Mouse (Mus musculus): Measurements from ENCODE around the gene Zfp13. TPM values are rescaled to one million over a fixed set of nuclear protein-coding genes. Genes with fewer than 3 reads are reported as not detected.
A peak's percentile ranks its signal among the peaks of the same experiment; 100 is the strongest.
"Not testable (repeated sequence)": the region's sequence is repeated elsewhere in the genome, so short reads cannot be mapped to it uniquely, and the experiment has no call there.

The Zfp13 gene
- polyA plus RNA-seq, 1 experiment from 2014 or later = 6.7 TPM

DNA sequence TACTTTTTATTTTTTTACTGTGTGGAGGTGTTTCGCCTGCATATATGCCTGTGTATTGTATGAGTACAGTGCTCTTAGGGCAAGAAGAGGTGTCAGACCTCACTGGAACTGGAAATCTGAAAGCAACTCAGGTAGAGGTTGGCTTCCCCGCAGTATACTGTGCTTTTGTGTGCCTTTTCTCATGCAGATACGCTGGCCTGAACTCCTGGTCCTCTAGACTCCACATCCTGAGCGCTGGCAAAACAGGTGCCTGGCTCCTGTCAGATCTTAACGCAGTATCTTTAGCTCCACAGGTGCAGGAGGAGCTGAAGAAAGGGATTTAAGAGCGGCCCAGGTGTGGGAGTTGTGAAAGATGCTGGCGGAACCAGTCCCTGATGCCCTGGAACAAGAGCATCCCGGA, 5.9 kb upstream of the Zfp13 start:
- Histone ChIP-seq H3K4me1 (replicated peaks) (no peaks in the 10 kb centered on the region), H3K36me3 (no peaks in the 10 kb centered on the region), H3K4me2 (no peak overlapping the region), H3K27ac (no peak overlapping the region), H3K4me3 (no peak overlapping the region), H3K27me3 (no peaks in the 10 kb centered on the region), H3K9ac (no peak overlapping the region), H3K9me3 (replicated peaks) (no peaks in the 10 kb centered on the region)
- ATAC-seq (replicated peaks; ENCODE audit: insufficient number of reproducible peaks, insufficient read depth, low FRiP score, low read depth) = no peak
- 79% methylated on average over 8 of the region's 8 CpGs for WGBS

DNA sequence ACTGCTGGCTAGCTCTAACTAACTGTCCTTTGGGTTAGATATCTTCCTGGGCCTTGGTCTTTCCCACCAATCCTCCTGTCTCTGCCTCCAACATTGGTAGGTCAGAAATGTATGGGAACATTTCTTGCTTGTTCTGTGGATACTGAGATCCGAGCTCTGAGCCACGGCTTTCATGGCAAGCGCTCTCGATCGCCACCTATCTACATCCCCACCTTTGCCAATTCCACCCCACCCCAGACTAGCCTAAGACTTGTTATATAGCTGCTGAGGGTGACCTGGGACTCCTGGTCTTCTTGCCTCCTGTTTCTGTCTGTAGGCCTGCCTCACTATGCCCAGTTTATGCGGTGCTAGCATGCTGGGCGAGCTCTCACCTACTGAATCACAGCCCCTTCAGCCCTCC, 5.1 kb upstream of the Zfp13 start:
- Histone ChIP-seq H3K9ac (no peak overlapping the region), H3K4me2 (no peak overlapping the region), H3K36me3 (no peaks in the 10 kb centered on the region), H3K4me3 (no peak overlapping the region), H3K4me1 (replicated peaks) (peaks cover 6% of the 10 kb centered on the region), H3K9me3 (replicated peaks) (no peaks in the 10 kb centered on the region), H3K27me3 (no peaks in the 10 kb centered on the region), H3K27ac (no peak overlapping the region)
- ATAC-seq (replicated peaks; ENCODE audit: insufficient number of reproducible peaks, insufficient read depth, low FRiP score, low read depth) = no peak
- 66% methylated on average over 7 of the region's 7 CpGs for WGBS

DNA sequence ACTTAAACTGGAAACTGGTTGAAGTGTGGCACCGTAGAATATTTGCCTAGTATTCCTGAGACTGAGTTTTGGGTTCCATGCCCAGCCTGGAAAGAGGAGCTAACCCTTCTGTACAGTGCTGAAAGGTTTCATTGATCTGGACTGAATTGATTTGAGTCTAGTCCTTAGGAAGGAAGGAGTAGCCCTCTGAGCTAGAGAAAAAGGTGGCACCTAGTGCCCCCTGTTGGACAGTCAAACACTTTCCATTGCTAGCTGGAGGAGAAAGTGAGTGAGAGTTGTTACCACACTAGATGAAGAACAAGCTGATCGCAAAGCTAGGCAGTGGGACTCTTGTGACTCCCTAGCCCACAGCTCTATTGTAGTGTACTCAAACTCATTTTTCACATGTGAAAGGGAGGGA, 4.3 kb upstream of the Zfp13 start:
- no peaks in the 10 kb centered on the region for H3K36me3 ChIP-seq
- no peaks in the 10 kb centered on the region for H3K9me3 ChIP-seq (replicated peaks)
- no peaks in the 10 kb centered on the region for H3K27me3 ChIP-seq
- H3K4me2 ChIP-seq = no peak overlapping the region
- WGBS = 51% methylated on average over 2 of the region's 2 CpGs
- ATAC-seq (replicated peaks; ENCODE audit: insufficient number of reproducible peaks, insufficient read depth, low FRiP score, low read depth) = no peak
- no peak overlapping the region for H3K9ac ChIP-seq
- no peak overlapping the region for H3K27ac ChIP-seq
- H3K4me1 ChIP-seq (replicated peaks) = peaks cover 8% of the 10 kb centered on the region
- no peak overlapping the region for H3K4me3 ChIP-seq

DNA sequence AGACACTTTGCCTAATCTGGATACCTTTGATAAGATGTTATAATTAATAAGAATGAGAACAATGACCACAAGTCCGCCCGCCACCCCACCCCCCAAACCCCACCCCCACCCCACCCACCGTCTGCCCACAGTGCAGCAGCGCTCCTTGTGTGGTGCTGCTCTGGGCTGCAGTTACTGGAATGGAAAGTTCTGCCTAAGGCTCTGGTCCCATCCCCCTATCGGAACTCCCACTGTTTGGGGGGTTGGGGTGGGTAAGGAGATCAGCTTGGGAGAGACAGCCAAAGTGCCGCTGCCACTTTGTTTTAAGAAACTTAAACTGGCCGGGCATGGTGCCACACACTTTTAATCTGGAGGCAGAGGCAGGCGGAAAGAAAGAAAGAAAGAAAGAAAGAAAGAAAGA, 3.8 kb upstream of the Zfp13 start:
- no peaks in the 10 kb centered on the region for H3K36me3 ChIP-seq
- peaks cover 10% of the 10 kb centered on the region for H3K4me1 ChIP-seq (replicated peaks)
- no peak overlapping the region for H3K9ac ChIP-seq
- H3K27ac ChIP-seq = no peak overlapping the region
- H3K4me3 ChIP-seq = no peak overlapping the region
- H3K9me3 ChIP-seq (replicated peaks) = no peaks in the 10 kb centered on the region
- 32% methylated on average over 8 of the region's 8 CpGs for WGBS
- H3K4me2 ChIP-seq = no peak overlapping the region
- no peak for ATAC-seq (replicated peaks; ENCODE audit: insufficient number of reproducible peaks, insufficient read depth, low FRiP score, low read depth)
- H3K27me3 ChIP-seq = no peaks in the 10 kb centered on the region

DNA sequence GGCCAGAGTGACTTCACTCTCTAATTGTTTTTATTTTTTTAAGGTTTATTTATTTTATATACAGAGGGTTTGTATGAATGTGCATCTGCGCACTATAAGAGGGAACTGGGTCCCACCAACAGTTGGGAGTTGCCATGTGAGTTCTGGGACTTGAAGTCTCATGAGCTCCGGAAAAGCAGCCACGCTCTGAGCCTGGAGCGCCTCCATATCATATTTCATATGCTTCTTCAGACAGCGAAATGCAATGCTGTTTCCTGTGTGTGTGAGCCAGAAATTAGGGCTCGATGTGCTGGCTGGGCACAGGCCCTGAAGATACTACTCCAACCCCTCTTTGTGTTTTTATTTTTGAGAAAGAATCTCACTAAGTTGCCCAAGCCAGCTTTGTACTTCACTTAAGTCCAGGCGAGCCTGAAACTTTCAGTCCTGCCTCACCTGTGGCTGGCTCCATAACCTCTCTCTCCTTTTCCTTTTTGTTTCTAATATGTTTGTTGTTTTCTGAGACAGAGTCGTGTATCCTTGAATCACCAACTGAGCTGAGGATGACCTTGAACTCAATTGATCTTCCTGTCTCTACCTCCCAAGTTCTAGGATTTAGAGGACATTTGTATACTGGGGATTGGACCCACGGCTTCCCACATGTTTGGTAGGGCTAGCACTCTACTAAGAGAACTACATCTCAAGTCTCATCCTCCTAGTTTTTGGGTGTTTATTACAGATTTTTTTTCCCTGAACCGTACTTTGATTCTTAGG, 2.7 kb upstream of the Zfp13 start:
- Histone ChIP-seq H3K4me1 (replicated peaks) (peaks cover 10% of the 10 kb centered on the region), H3K9me3 (replicated peaks) (no peaks in the 10 kb centered on the region), H3K36me3 (no peaks in the 10 kb centered on the region), H3K9ac (no peak overlapping the region), H3K27ac (no peak overlapping the region), H3K27me3 (no peaks in the 10 kb centered on the region), H3K4me2 (no peak overlapping the region), H3K4me3 (no peak overlapping the region)
- 53% methylated on average over 10 of the region's 10 CpGs for WGBS
- ATAC-seq (replicated peaks; ENCODE audit: insufficient number of reproducible peaks, insufficient read depth, low FRiP score, low read depth) = no peak

DNA sequence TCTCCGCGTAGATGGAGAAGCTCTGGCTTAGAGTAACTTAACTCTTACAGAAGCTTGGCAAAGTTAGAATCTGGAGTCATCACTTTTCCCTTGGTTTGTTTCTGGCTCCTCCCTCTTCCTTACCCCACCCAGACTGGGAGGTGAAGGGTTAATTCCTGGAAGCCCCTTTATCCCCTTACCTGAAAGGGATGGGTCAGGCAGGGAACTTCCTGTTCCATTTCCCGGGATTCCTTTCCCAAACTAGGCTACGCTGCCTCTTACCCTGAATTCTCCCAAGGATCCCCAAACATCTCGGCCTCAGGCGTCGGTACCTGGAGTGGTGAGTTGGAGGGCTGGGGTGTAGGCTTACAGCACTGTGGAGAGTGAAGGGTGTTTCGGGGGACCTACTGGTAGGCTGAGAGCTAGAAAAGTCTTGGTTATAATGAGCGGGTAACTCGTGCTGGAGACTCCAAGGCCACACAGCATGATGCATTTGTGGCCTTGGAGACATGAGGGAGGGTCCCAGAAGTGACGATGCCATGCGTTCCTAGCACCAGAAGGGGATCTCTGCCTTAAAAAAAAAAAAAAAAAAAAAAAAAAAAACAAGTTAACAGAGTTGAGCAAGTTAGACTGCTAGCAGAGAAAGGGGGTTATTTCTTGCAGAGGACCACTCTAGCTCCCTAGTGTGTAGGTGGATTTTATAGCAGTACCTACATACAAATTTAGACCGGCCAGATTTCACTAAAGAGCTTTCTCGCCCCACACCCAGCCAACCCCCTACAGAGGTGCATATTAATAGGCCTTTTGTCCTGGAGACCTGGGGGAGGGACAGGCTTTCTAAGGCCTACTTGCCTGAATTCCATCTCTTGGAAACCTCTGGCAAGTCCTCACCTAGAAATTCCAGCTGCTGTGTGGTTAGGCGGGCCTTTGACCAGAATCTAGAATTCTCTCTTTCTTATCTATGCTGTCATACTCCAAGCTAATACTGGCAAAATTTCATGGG, 1.6 kb upstream of the Zfp13 start, which contains the start of gene Zscan10:
Gene Zscan10, plus strand, starts transcription at position 216 of the 982 bp plus-strand sequence.
- H3K4me3 ChIP-seq = peak within 1 kb of the TSS; percentile 56
- H3K27me3 ChIP-seq = no peaks in the 10 kb centered on the region
- no peak for ATAC-seq (replicated peaks; ENCODE audit: insufficient number of reproducible peaks, insufficient read depth, low FRiP score, low read depth)
- H3K4me1 ChIP-seq (replicated peaks) = peaks cover 10% of the 10 kb centered on the region
- H3K36me3 ChIP-seq = no peaks in the 10 kb centered on the region
- H3K9me3 ChIP-seq (replicated peaks) = no peaks in the 10 kb centered on the region
- 56% methylated on average over 15 of the region's 15 CpGs for WGBS
- peak within 1 kb of the TSS; percentile 65; the same call in 1 of the 2 replicates for H3K9ac ChIP-seq
- peak within 1 kb of the TSS; percentile 90 for H3K27ac ChIP-seq
- peak within 1 kb of the TSS; percentile 70 for H3K4me2 ChIP-seq

DNA sequence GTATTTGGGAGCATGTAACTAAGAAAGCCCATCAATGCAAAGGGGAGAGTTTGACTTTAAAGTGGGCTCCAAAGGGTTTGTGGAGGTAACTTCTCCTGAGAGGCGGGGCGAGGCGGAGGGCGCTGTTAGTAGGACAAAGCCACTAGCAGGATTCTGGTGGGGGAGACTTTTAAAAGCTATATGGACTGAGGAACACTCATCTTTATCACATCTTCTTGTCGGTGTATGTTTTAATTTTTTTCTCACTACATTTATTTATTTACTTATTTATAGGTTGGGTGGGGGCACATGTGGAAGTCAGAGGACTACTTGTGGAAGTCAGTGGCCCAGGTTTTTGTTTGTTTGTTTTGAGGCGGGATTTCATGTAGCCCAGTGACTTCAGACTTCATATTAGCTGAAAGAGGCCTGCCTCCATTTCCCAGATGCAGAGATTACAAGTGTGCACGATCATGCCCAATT, 347 bp upstream of the Zfp13 start:
- Histone ChIP-seq H3K27ac (peak overlapping the region; percentile 90), H3K4me1 (replicated peaks) (peaks cover 10% of the 10 kb centered on the region), H3K4me3 (peak overlapping the region; percentile 56), H3K4me2 (peak overlapping the region; percentile 70), H3K27me3 (no peaks in the 10 kb centered on the region), H3K36me3 (no peaks in the 10 kb centered on the region), H3K9ac (peak overlapping the region; percentile 65), H3K9me3 (replicated peaks) (no peaks in the 10 kb centered on the region)
- no peak for ATAC-seq (replicated peaks; ENCODE audit: insufficient number of reproducible peaks, insufficient read depth, low FRiP score, low read depth)
- 28% methylated on average over 7 of the region's 7 CpGs for WGBS

DNA sequence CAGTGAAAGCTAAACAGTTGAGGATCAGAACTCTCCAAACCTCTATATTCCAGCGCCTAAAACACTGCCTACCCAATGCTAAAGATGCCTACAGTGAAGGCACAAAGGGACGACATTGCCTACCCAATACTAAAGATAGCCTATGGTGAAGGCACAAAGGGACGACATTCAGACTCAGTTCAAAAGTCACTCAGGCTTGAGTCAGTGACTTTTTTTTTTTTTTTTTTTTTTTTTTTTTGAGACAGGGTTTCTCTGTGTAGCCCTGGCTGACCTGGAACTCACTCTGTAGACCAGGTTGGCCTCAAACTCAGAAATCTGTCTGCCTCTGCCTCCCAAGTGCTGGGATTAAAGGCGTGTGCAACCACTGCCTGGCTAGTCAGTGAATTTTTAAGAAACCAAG, 4.1 kb downstream of the Zfp13 start:
- not testable (repeated sequence) for H3K4me3 ChIP-seq; H3K9me3 ChIP-seq (replicated peaks); H3K27ac ChIP-seq; H3K9ac ChIP-seq; H3K4me2 ChIP-seq; ATAC-seq (replicated peaks; ENCODE audit: insufficient number of reproducible peaks, insufficient read depth, low FRiP score, low read depth); H3K36me3 ChIP-seq; H3K27me3 ChIP-seq
- WGBS = 75% methylated on average over 4 of the region's 4 CpGs
- peaks cover 19% of the 10 kb centered on the region for H3K4me1 ChIP-seq (replicated peaks)

DNA sequence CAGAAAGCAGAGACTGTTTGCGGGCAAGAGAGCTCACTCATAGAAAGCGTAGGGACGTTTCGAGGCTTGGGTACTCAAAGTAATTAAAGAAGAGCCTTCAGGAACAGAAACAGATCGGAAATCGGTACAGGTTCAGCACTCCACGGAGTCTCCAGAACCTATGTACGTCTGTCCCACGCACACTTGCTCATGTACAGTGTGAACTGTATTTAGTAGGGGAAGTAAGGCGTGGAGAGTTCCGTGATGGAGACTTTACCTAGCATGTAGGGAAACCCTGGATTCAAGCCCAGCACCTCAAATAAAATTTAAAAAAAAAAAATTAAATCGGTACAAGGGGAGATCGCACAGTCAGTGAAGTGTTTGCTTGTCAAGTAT, 6.4 kb downstream of the Zfp13 start:
- ATAC-seq (replicated peaks; ENCODE audit: insufficient number of reproducible peaks, insufficient read depth, low FRiP score, low read depth) = peak; percentile 47
- Histone ChIP-seq H3K27me3 (no peaks in the 10 kb centered on the region), H3K36me3 (no peaks in the 10 kb centered on the region), H3K9ac (peak overlapping the region; percentile 47), H3K9me3 (replicated peaks) (no peaks in the 10 kb centered on the region), H3K4me2 (peak overlapping the region; percentile 73), H3K4me3 (peak overlapping the region; percentile 52), H3K27ac (peak overlapping the region; percentile 66), H3K4me1 (replicated peaks) (peaks cover 9% of the 10 kb centered on the region)
- WGBS = 14% methylated on average over 13 of the region's 13 CpGs

DNA sequence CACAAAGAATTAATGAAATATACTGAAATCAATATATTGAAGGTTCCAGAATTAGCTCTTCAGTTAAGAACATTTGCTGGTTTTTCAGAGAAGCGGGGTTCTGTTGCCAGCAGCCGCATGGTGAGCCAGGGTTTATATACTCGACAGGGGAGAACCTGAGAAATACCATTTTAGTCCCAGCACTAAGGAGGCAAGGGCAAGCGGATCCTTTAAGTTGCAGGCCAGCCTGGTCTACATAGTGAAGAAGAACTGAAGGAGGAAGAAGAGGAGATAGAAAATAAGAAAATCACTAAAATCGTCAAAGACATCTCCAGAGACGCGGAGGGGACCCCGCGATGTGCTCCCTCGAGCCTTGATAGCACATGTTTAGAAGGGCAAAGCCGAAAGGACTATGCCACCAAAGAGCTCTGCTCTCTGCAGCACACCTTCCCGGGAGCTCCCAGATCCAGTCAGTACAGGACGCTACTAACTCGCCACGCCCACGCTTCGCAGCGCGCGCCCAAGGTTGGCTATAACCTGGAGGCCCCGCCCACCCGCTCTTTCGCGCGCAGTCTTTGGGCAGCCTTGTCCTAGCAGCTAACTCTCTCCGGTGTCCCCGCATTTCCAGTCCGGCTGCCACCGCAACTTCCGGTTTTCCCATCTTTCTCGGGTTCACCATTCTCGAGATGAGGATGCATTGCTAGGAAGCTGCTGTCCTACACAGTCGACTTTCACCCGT, 6.9 kb downstream of the Zfp13 start:
- Histone ChIP-seq H3K4me2 (peak overlapping the region; percentile 73), H3K36me3 (no peaks in the 10 kb centered on the region), H3K9me3 (replicated peaks) (no peaks in the 10 kb centered on the region), H3K9ac (peak overlapping the region; percentile 47), H3K4me3 (peak overlapping the region; percentile 52), H3K4me1 (replicated peaks) (peaks cover 9% of the 10 kb centered on the region), H3K27me3 (no peaks in the 10 kb centered on the region), H3K27ac (peak overlapping the region; percentile 66)
- WGBS = 7% methylated on average over 34 of the region's 34 CpGs
- ATAC-seq (replicated peaks; ENCODE audit: insufficient number of reproducible peaks, insufficient read depth, low FRiP score, low read depth) = peak; percentile 98

DNA sequence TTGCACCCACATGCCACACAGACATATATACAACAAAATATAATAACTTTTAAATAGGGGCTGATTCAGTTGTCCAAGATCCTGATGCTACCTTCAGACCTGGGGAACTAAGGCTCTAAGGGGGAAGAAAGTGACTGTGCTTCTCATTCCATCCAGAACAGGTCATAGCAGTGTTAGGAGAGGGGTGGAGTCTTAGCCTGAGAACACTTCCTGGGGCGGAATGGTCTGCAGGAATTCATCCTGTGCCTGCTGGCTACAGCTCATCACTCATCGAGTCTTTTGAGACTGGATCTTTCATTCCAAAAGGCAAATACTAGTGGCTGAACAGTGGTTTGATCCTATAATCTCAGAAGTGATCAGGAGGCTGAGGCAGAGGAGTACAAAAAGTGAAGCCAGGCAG, 12.0 kb downstream of the Zfp13 start:
- Histone ChIP-seq H3K27me3 (no peaks in the 10 kb centered on the region), H3K4me2 (no peak overlapping the region), H3K27ac (no peak overlapping the region), H3K9me3 (replicated peaks) (no peaks in the 10 kb centered on the region), H3K4me3 (no peak overlapping the region), H3K4me1 (replicated peaks) (peaks cover 20% of the 10 kb centered on the region), H3K36me3 (no peaks in the 10 kb centered on the region), H3K9ac (no peak overlapping the region)
- ATAC-seq (replicated peaks; ENCODE audit: insufficient number of reproducible peaks, insufficient read depth, low FRiP score, low read depth) = no peak
- whole genome bisulfite sequencing = 31% methylated on average over 2 of the region's 2 CpGs
